In genomic region chr19:16462461-16462860, GRCm38 (mm10) we compare ENCODE assay signal across 25 mouse cellular contexts. TPM values are rescaled to one million over a fixed set of nuclear protein-coding genes. Genes with fewer than 3 reads are reported as not detected.
A peak's percentile ranks its signal among the peaks of the same experiment; 100 is the strongest.
DNase-seq lines count a peak whose midpoint lies in the region; ATAC-seq lines count a peak whose summit lies in the region.
"Had no signal": no experiment of that assay in that cellular context is flagged by ENCODE, and none has a peak within 500 bp of the region (broad histone marks: within the 10 kb centered on the region; RNA-seq: fewer than 3 reads in every experiment).

No protein-coding gene starts in this region.

- no peak overlapping the region for H3K4me2 ChIP-seq in embryonic facial prominence, embryonic 15.5 days (replicated peaks)
- H3K4me2 ChIP-seq in lung, embryonic 15.5 days = 0 out of 2 replicates have a peak overlapping the region, but pooled peaks have one; percentile 8
- H3K4me2 ChIP-seq: embryonic facial prominence, embryonic 13.5 days; forebrain, embryonic 15.5 days; heart, embryonic 13.5 days; hindbrain, embryonic 14.5 days had no signal

- no peak for DNase-seq in embryonic facial prominence, embryonic 10.5 days (ENCODE audit: low spot score)
- peak; percentile 67 for DNase-seq in lung, postnatal 10 days
- DNase-seq in lung, postnatal 4 days = peak; percentile 32 to 69
- DNase-seq in cerebellum, postnatal 4 days (ENCODE audit: low spot score in 2 of 2) = no peak
- DNase-seq in kidney, postnatal 10 days = no peak
- DNase-seq in frontal cortex, postnatal 25 days (ENCODE audit: low spot score in 2 of 2) = no peak
- DNase-seq: adrenal gland, adult 8-10 months; adrenal gland, postnatal 36 days; cerebellum, adult 18-20 months; cerebellum, adult 9-10 months; cerebellum, postnatal 14 days; gastrocnemius, postnatal 10 days; gastrocnemius, postnatal 36 days; heart, adult 2 months; heart, postnatal 14 days; heart, postnatal 4 days had no signal

- no peaks in the 10 kb centered on the region for H3K27me3 ChIP-seq in embryonic facial prominence, embryonic 15.5 days
- H3K27me3 ChIP-seq in embryonic facial prominence, embryonic 10.5 days (replicated peaks; ENCODE audit: low read depth, poor library complexity, severe bottlenecking) = no peaks in the 10 kb centered on the region
- H3K27me3 ChIP-seq in lung, embryonic 15.5 days = no peaks in the 10 kb centered on the region
- H3K27me3 ChIP-seq: embryonic facial prominence, embryonic 13.5 days; forebrain, embryonic 15.5 days; heart, embryonic 13.5 days had no signal

- 62% methylated on average over 9 of the region's 9 CpGs for WGBS in embryonic facial prominence, embryonic 15.5 days
- WGBS in embryonic facial prominence, embryonic 10.5 days = 75% methylated on average over 9 of the region's 9 CpGs
- 48% methylated on average over 9 of the region's 9 CpGs for whole genome bisulfite sequencing in lung, embryonic 15.5 days

- no peak overlapping the region for H3K9ac ChIP-seq in embryonic facial prominence, embryonic 15.5 days
- H3K9ac ChIP-seq in lung, embryonic 15.5 days = no peak overlapping the region
- H3K9ac ChIP-seq: embryonic facial prominence, embryonic 13.5 days; forebrain, embryonic 15.5 days; heart, embryonic 13.5 days; hindbrain, embryonic 14.5 days had no signal

- H3K27ac ChIP-seq in embryonic facial prominence, embryonic 15.5 days (replicated peaks) = 0 out of 2 replicates have a peak overlapping the region, but pooled peaks have one; percentile 22
- H3K27ac ChIP-seq in embryonic facial prominence, embryonic 10.5 days (replicated peaks) = no peak overlapping the region
- peak overlapping the region; percentile 46; the same call in 1 of the 2 replicates for H3K27ac ChIP-seq in lung, embryonic 15.5 days
- H3K27ac ChIP-seq: embryonic facial prominence, embryonic 13.5 days; forebrain, embryonic 15.5 days; heart, adult 2 months; heart, embryonic 10.5 days; heart, embryonic 13.5 days; hindbrain, embryonic 14.5 days; hindbrain, postnatal 0 days had no signal

- H3K4me1 ChIP-seq in embryonic facial prominence, embryonic 15.5 days = no peaks in the 10 kb centered on the region
- H3K4me1 ChIP-seq in embryonic facial prominence, embryonic 10.5 days = peaks cover 7% of the 10 kb centered on the region
- no peaks in the 10 kb centered on the region; the same call in 1 of the 2 replicates for H3K4me1 ChIP-seq in lung, embryonic 15.5 days
- H3K4me1 ChIP-seq: embryonic facial prominence, embryonic 13.5 days; forebrain, embryonic 15.5 days; heart, embryonic 13.5 days had no signal

- no peaks in the 10 kb centered on the region for H3K9me3 ChIP-seq in embryonic facial prominence, embryonic 15.5 days (replicated peaks)
- no peaks in the 10 kb centered on the region for H3K9me3 ChIP-seq in embryonic facial prominence, embryonic 10.5 days
- H3K9me3 ChIP-seq in lung, embryonic 15.5 days = no peaks in the 10 kb centered on the region
- H3K9me3 ChIP-seq: embryonic facial prominence, embryonic 13.5 days; forebrain, embryonic 15.5 days; heart, embryonic 10.5 days; heart, embryonic 13.5 days had no signal

- no peak for ATAC-seq in embryonic facial prominence, embryonic 15.5 days (ENCODE audit: insufficient number of reproducible peaks, low FRiP score, low TSS enrichment, low read depth)
- ATAC-seq in lung, embryonic 15.5 days (ENCODE audit: borderline replicate concordance, extremely low read depth, low FRiP score, low TSS enrichment) = no peak
- ATAC-seq: activated CD4-positive, CD25-positive, alpha-beta regulatory T cell, adult 4 months; forebrain, embryonic 15.5 days; hindbrain, postnatal 0 days had no signal

- H3K4me3 ChIP-seq in embryonic facial prominence, embryonic 15.5 days (replicated peaks) = no peak overlapping the region
- H3K4me3 ChIP-seq in embryonic facial prominence, embryonic 10.5 days = no peak overlapping the region
- H3K4me3 ChIP-seq in lung, embryonic 15.5 days = no peak overlapping the region
- H3K4me3 ChIP-seq: embryonic facial prominence, embryonic 13.5 days; forebrain, embryonic 15.5 days; heart, adult 2 months; heart, embryonic 10.5 days; heart, embryonic 13.5 days had no signal

- H3K36me3 ChIP-seq in embryonic facial prominence, embryonic 15.5 days = no peaks in the 10 kb centered on the region
- no peaks in the 10 kb centered on the region for H3K36me3 ChIP-seq in embryonic facial prominence, embryonic 10.5 days (replicated peaks)
- H3K36me3 ChIP-seq in lung, embryonic 15.5 days = no peaks in the 10 kb centered on the region
- H3K36me3 ChIP-seq: embryonic facial prominence, embryonic 13.5 days; forebrain, embryonic 15.5 days; heart, embryonic 10.5 days; heart, embryonic 13.5 days had no signal

RNA-seq across cellular contexts. Expression of gene Gna14, which starts 26.9 kb away (rescaled TPM):
- 4.7 and 4.8 TPM in 2 replicates for polyA plus RNA-seq in embryonic facial prominence, embryonic 15.5 days (2015; fragmentation: Nextera tagmentation; extraction: Ambion mirVana)
- 1.1 and 1.4 TPM in 2 replicates for polyA plus RNA-seq in embryonic facial prominence, embryonic 10.5 days (2016; fragmentation: Nextera tagmentation; extraction: Ambion mirVana)
- 12.4 TPM in 2 replicates for polyA plus RNA-seq in lung, embryonic 15.5 days (2015; fragmentation: Nextera tagmentation; extraction: Ambion mirVana)

Comparison
In these comparisons a context has a peak if more than half of its experiments do, and no peak if none do; other contexts are left out.
1. DNase-seq: peak in lung, postnatal 10 days (single experiment) and lung, postnatal 4 days (2 of 2); none in embryonic facial prominence, embryonic 10.5 days (single experiment), cerebellum, postnatal 4 days (0 of 2), kidney, postnatal 10 days (single experiment) and frontal cortex, postnatal 25 days (0 of 2).